Comparison of ENCODE assay signal across 21 mouse cellular contexts in genomic region chr4:119284861-119285260, GRCm38 (mm10). TPM values are rescaled to one million over a fixed set of nuclear protein-coding genes. Genes with fewer than 3 reads are reported as not detected.
DNase-seq lines count a peak whose midpoint lies in the region; ATAC-seq and TF ChIP-seq lines count a peak whose summit lies in the region.
"Had no signal": no experiment of that assay in that cellular context is flagged by ENCODE, and none has a peak within 500 bp of the region (broad histone marks: within the 10 kb centered on the region; RNA-seq: fewer than 3 reads in every experiment).

No protein-coding gene starts in this region.

- WGBS in liver, embryonic 11.5 days = 86% methylated on average over 1 of the region's 1 CpGs
- WGBS in intestine, embryonic 16.5 days = 57% methylated on average over 1 of the region's 1 CpGs
- 77% methylated on average over 1 of the region's 1 CpGs for WGBS in liver, postnatal 0 days (ENCODE audit: insufficient replicate concordance)
- WGBS in hindbrain, embryonic 13.5 days = 92% methylated on average over 1 of the region's 1 CpGs

- peaks cover 28% of the 10 kb centered on the region for H3K4me1 ChIP-seq in liver, embryonic 11.5 days (replicated peaks; ENCODE audit: control insufficient read depth, insufficient read depth, low read length)
- peaks cover 14% of the 10 kb centered on the region for H3K4me1 ChIP-seq in intestine, embryonic 16.5 days (ENCODE audit: control insufficient read depth, insufficient read depth, low read length)
- H3K4me1 ChIP-seq in liver, postnatal 0 days (ENCODE audit: insufficient read depth) = peaks cover 20% of the 10 kb centered on the region
- peaks cover 14% of the 10 kb centered on the region for H3K4me1 ChIP-seq in hindbrain, embryonic 13.5 days (replicated peaks)
- H3K4me1 ChIP-seq: embryonic facial prominence, embryonic 12.5 days had no signal

- no peak overlapping the region for H3K4me2 ChIP-seq in liver, embryonic 11.5 days
- peak overlapping the region; percentile 44 for H3K4me2 ChIP-seq in intestine, embryonic 16.5 days (ENCODE audit: low read depth, low read length)
- no peak overlapping the region for H3K4me2 ChIP-seq in liver, postnatal 0 days (ENCODE audit: low read depth, low read length)
- no peak overlapping the region for H3K4me2 ChIP-seq in hindbrain, embryonic 13.5 days
- H3K4me2 ChIP-seq: embryonic facial prominence, embryonic 12.5 days; forebrain, embryonic 12.5 days; heart, embryonic 11.5 days; heart, embryonic 15.5 days; hindbrain, embryonic 14.5 days had no signal

- no peak overlapping the region for H3K4me3 ChIP-seq in liver, embryonic 11.5 days (ENCODE audit: low read depth, low read length)
- no peak overlapping the region; the same call in 1 of the 2 replicates for H3K4me3 ChIP-seq in intestine, embryonic 16.5 days (ENCODE audit: low read length)
- no peak overlapping the region for H3K4me3 ChIP-seq in liver, postnatal 0 days (ENCODE audit: low read depth, low read length)
- H3K4me3 ChIP-seq in hindbrain, embryonic 13.5 days = no peak overlapping the region
- H3K4me3 ChIP-seq: embryonic facial prominence, embryonic 12.5 days; forebrain, embryonic 12.5 days; heart, embryonic 15.5 days had no signal

- no peak for TF ChIP-seq EP300 in liver, postnatal 0 days (IDR thresholded peaks at IDR 0.05; ENCODE audit: low read depth)

- H3K36me3 ChIP-seq in liver, embryonic 11.5 days (ENCODE audit: control insufficient read depth, insufficient read depth, low read length) = peaks cover 25% of the 10 kb centered on the region
- peaks cover 26% of the 10 kb centered on the region for H3K36me3 ChIP-seq in intestine, embryonic 16.5 days (ENCODE audit: control insufficient read depth, insufficient read depth, low read length)
- H3K36me3 ChIP-seq in liver, postnatal 0 days (replicated peaks; ENCODE audit: insufficient read depth, low read length) = peaks cover 54% of the 10 kb centered on the region
- H3K36me3 ChIP-seq in hindbrain, embryonic 13.5 days = peaks cover 51% of the 10 kb centered on the region

- DNase-seq in liver, embryonic 11.5 days (ENCODE audit: low spot score) = no peak
- no peak for DNase-seq in liver
- DNase-seq in liver, postnatal 0 days = no peak
- no peak for DNase-seq in heart, adult 8-10 months (ENCODE audit: low spot score)
- no peak for DNase-seq in natural killer cell, adult 2 months (ENCODE audit: low spot score in 2 of 2)
- DNase-seq: adrenal gland, postnatal 14 days; cerebellum, adult 11-12 months; cerebellum, adult 9-10 months; cerebellum, postnatal 25 days; gastrocnemius, postnatal 10 days; heart, adult 18-20 months; heart, postnatal 14 days had no signal

- no peak for ATAC-seq in liver, embryonic 11.5 days (replicated peaks; ENCODE audit: low FRiP score)
- peak; percentile 88 for ATAC-seq in intestine, embryonic 16.5 days
- ATAC-seq in liver, postnatal 0 days = no peak
- no peak for ATAC-seq in hindbrain, embryonic 13.5 days (ENCODE audit: low FRiP score)
- ATAC-seq: forebrain, embryonic 16.5 days had no signal

- no peaks in the 10 kb centered on the region for H3K27me3 ChIP-seq in liver, embryonic 11.5 days (replicated peaks; ENCODE audit: control insufficient read depth, insufficient read depth, low read length)
- no peaks in the 10 kb centered on the region for H3K27me3 ChIP-seq in intestine, embryonic 16.5 days (replicated peaks; ENCODE audit: control insufficient read depth, insufficient read depth, low read length)
- no peaks in the 10 kb centered on the region for H3K27me3 ChIP-seq in liver, postnatal 0 days (ENCODE audit: insufficient read depth, low read length)
- H3K27me3 ChIP-seq in hindbrain, embryonic 13.5 days = no peaks in the 10 kb centered on the region
- H3K27me3 ChIP-seq: embryonic facial prominence, embryonic 12.5 days; forebrain, embryonic 12.5 days; heart, embryonic 15.5 days had no signal

- no peak for TF ChIP-seq CTCF in liver, postnatal 0 days (IDR thresholded peaks at IDR 0.05; ENCODE audit: low read depth)

- H3K9me3 ChIP-seq in liver, embryonic 11.5 days (ENCODE audit: control insufficient read depth, low read length) = no peaks in the 10 kb centered on the region
- no peaks in the 10 kb centered on the region for H3K9me3 ChIP-seq in intestine, embryonic 16.5 days (ENCODE audit: control insufficient read depth, low read length)
- no peaks in the 10 kb centered on the region for H3K9me3 ChIP-seq in liver, postnatal 0 days (ENCODE audit: low read length)
- H3K9me3 ChIP-seq in hindbrain, embryonic 13.5 days = no peaks in the 10 kb centered on the region
- H3K9me3 ChIP-seq: embryonic facial prominence, embryonic 12.5 days; forebrain, embryonic 12.5 days; heart, embryonic 15.5 days had no signal

- no peak overlapping the region for H3K9ac ChIP-seq in liver, embryonic 11.5 days (ENCODE audit: low read depth, low read length)
- no peak overlapping the region for H3K9ac ChIP-seq in intestine, embryonic 16.5 days (ENCODE audit: low read depth, low read length)
- H3K9ac ChIP-seq in liver, postnatal 0 days (replicated peaks) = no peak overlapping the region
- H3K9ac ChIP-seq in hindbrain, embryonic 13.5 days = no peak overlapping the region
- H3K9ac ChIP-seq: embryonic facial prominence, embryonic 12.5 days; forebrain, embryonic 12.5 days; heart, embryonic 15.5 days; hindbrain, embryonic 14.5 days had no signal

- H3K27ac ChIP-seq in liver, embryonic 11.5 days (ENCODE audit: low read depth, low read length) = 0 out of 2 replicates have a peak overlapping the region, but pooled peaks have one; percentile 15
- H3K27ac ChIP-seq in intestine, embryonic 16.5 days (ENCODE audit: low read length) = peak overlapping the region; percentile 68
- H3K27ac ChIP-seq in liver, postnatal 0 days (ENCODE audit: low read depth) = peak overlapping the region; percentile 31; the same call in 1 of the 2 replicates
- H3K27ac ChIP-seq in hindbrain, embryonic 13.5 days = no peak overlapping the region
- H3K27ac ChIP-seq: embryonic facial prominence, embryonic 12.5 days; forebrain, embryonic 12.5 days; heart, embryonic 15.5 days; hindbrain, embryonic 14.5 days had no signal

RNA-seq across cellular contexts. Expression of gene Ybx1, which starts 9.5 kb away (rescaled TPM):
- polyA plus RNA-seq in liver, embryonic 11.5 days (2014; fragmentation: Nextera tagmentation; extraction: Ambion mirVana) = 952 and 969 TPM in 2 replicates
- 420 and 457 TPM in 2 replicates for polyA plus RNA-seq in intestine, embryonic 16.5 days (2015; fragmentation: Nextera tagmentation; extraction: Ambion mirVana)
- 170 and 207 TPM in 2 replicates for polyA plus RNA-seq in liver, postnatal 0 days (2015; fragmentation: Nextera tagmentation; extraction: Ambion mirVana)
- total RNA-seq in heart, adult 8-10 months (2022) = 100 to 1,000 TPM; 675 to 878 (median 780) TPM
- 817 and 857 TPM in 2 replicates for polyA plus RNA-seq in hindbrain, embryonic 13.5 days (2015; fragmentation: Nextera tagmentation; extraction: Ambion mirVana)

RNA-seq across cellular contexts. Expression of gene Cldn19, which starts 29.6 kb away (rescaled TPM):
- polyA plus RNA-seq in liver, embryonic 11.5 days (2014; fragmentation: Nextera tagmentation; extraction: Ambion mirVana) = not detected in 2 replicates
- 0.28 and 0.60 TPM in 2 replicates for polyA plus RNA-seq in intestine, embryonic 16.5 days (2015; fragmentation: Nextera tagmentation; extraction: Ambion mirVana)
- polyA plus RNA-seq in liver, postnatal 0 days (2015; fragmentation: Nextera tagmentation; extraction: Ambion mirVana) = not detected in 2 replicates
- not detected for total RNA-seq in heart, adult 8-10 months (2022)
- 0.76 and 1.3 TPM in 2 replicates for polyA plus RNA-seq in hindbrain, embryonic 13.5 days (2015; fragmentation: Nextera tagmentation; extraction: Ambion mirVana)
- total RNA-seq: heart, adult 18-20 months; hematopoietic stem cell, adult 5-6 weeks had no signal
- polyA plus RNA-seq: heart, embryonic 11.5 days; heart, embryonic 15.5 days had no signal

RNA-seq across cellular contexts. Expression of gene Ppih, which starts 35.5 kb away (rescaled TPM):
- polyA plus RNA-seq in liver, embryonic 11.5 days (2014; fragmentation: Nextera tagmentation; extraction: Ambion mirVana) = 138 and 140 TPM in 2 replicates
- 69.6 and 73.9 TPM in 2 replicates for polyA plus RNA-seq in intestine, embryonic 16.5 days (2015; fragmentation: Nextera tagmentation; extraction: Ambion mirVana)
- 24.7 and 28.4 TPM in 2 replicates for polyA plus RNA-seq in liver, postnatal 0 days (2015; fragmentation: Nextera tagmentation; extraction: Ambion mirVana)
- total RNA-seq in heart, adult 8-10 months (2022) = 10 to 100 TPM in 2 of 4 experiments, 1 to 10 TPM in 2; 7.8 to 11.9 (median 9.5) TPM
- polyA plus RNA-seq in hindbrain, embryonic 13.5 days (2015; fragmentation: Nextera tagmentation; extraction: Ambion mirVana) = 60.2 and 63.4 TPM in 2 replicates

RNA-seq across cellular contexts. Expression of gene P3h1, which starts 52.1 kb away (rescaled TPM):
- 20.8 and 21.6 TPM in 2 replicates for polyA plus RNA-seq in liver, embryonic 11.5 days (2014; fragmentation: Nextera tagmentation; extraction: Ambion mirVana)
- 22.4 and 23.9 TPM in 2 replicates for polyA plus RNA-seq in intestine, embryonic 16.5 days (2015; fragmentation: Nextera tagmentation; extraction: Ambion mirVana)
- polyA plus RNA-seq in liver, postnatal 0 days (2015; fragmentation: Nextera tagmentation; extraction: Ambion mirVana) = 11.8 and 12.1 TPM in 2 replicates
- 10 to 100 TPM in 2 of 4 experiments, 1 to 10 TPM in 2; 9.1 to 10.8 (median 10.3) TPM for total RNA-seq in heart, adult 8-10 months (2022)
- polyA plus RNA-seq in hindbrain, embryonic 13.5 days (2015; fragmentation: Nextera tagmentation; extraction: Ambion mirVana) = 12.2 and 13.2 TPM in 2 replicates

RNA-seq across cellular contexts. Expression of gene AU022252, which starts 52.3 kb away (rescaled TPM):
- polyA plus RNA-seq in liver, embryonic 11.5 days (2014; fragmentation: Nextera tagmentation; extraction: Ambion mirVana) = 30.7 and 33.3 TPM in 2 replicates
- 26.3 and 27.3 TPM in 2 replicates for polyA plus RNA-seq in intestine, embryonic 16.5 days (2015; fragmentation: Nextera tagmentation; extraction: Ambion mirVana)
- 26.6 and 27.8 TPM in 2 replicates for polyA plus RNA-seq in liver, postnatal 0 days (2015; fragmentation: Nextera tagmentation; extraction: Ambion mirVana)
- 10 to 100 TPM; 15.8 to 26.5 (median 22.3) TPM for total RNA-seq in heart, adult 8-10 months (2022)
- polyA plus RNA-seq in hindbrain, embryonic 13.5 days (2015; fragmentation: Nextera tagmentation; extraction: Ambion mirVana) = 32.5 and 33.4 TPM in 2 replicates
